9 mouse cellular contexts compared by ENCODE assay signal in the genomic region with DNA sequence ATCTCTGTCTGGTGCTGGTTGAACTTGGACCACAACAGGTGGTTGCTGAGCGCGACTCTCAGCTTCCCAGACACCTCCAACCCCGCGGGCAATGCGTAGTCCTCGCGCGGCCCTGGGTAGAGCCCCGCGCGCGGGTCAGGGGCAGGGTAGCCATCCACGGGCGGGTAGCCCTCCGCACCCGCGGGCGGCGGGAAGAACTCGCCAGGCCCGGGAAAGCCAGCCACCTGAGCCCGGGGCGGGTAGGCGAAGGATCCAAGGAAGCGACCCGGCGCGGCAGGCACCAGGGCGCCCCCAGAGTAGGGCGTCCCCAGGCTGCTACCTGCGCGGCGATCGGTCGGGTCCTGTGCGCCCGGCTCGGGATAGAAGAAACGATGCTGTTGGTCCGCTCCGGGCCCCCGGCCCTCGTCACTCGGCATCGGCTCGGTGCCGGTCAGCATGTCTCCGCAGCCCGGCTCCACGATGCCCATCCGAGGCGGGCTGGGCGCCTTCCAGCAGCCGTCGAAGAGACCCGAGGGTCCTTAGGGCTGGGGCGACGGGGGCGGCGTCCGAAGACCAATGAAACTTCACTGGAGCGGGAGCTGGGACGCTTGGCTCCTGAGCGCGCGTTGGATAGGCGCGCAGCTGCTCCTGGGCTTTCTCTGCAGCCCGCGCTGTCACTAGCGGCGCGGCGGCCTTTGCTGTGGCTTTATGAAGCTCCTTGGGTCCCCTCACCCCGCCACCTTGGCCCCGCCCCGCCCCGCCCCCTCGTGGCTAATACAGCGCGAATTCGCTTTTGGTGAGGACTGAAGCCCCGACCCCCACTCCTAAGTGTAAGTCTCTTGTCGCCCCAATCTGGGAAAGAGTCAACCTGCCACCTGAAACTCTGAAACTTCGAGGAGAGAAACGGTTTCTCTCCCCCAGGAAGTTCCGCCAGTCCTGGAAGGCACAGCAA. TPM values are rescaled to one million over a fixed set of nuclear protein-coding genes. Genes with fewer than 3 reads are reported as not detected.
DNase-seq lines count a peak whose midpoint lies in the region; ATAC-seq and TF ChIP-seq lines count a peak whose summit lies in the region.
"Had no signal": no experiment of that assay in that cellular context is flagged by ENCODE, and none has a peak within 500 bp of the region (broad histone marks: within the 10 kb centered on the region; RNA-seq: fewer than 3 reads in every experiment).

Tbx21 (minus strand) TSS at position 661 of the 931 bp plus-strand sequence.

- no peaks in the 10 kb centered on the region for H3K9me3 ChIP-seq in heart, embryonic 11.5 days (replicated peaks; ENCODE audit: control insufficient read depth, low read length)
- no peaks in the 10 kb centered on the region for H3K9me3 ChIP-seq in ES-E14 (ENCODE audit: control insufficient read depth, insufficient read depth, low read depth, low read length)
- H3K9me3 ChIP-seq in hindbrain, embryonic 13.5 days, result no peaks in the 10 kb centered on the region
- H3K9me3 ChIP-seq in midbrain, embryonic 16.5 days (replicated peaks; ENCODE audit: control insufficient read depth, low read length, poor library complexity, severe bottlenecking), result no peaks in the 10 kb centered on the region

- under 1% methylated on average over 86 of the region's 87 CpGs for WGBS in heart, embryonic 11.5 days (ENCODE audit: insufficient replicate concordance)
- WGBS in hindbrain, embryonic 13.5 days, result under 1% methylated on average over 86 of the region's 87 CpGs
- WGBS in midbrain, embryonic 16.5 days, result under 1% methylated on average over 87 of the region's 87 CpGs

- no peaks in the 10 kb centered on the region for H3K36me3 ChIP-seq in heart, embryonic 11.5 days (ENCODE audit: control insufficient read depth, insufficient read depth, low read length)
- no peaks in the 10 kb centered on the region for H3K36me3 ChIP-seq in ES-E14 (ENCODE audit: control insufficient read depth, insufficient read depth, low read length, poor library complexity, severe bottlenecking)
- H3K36me3 ChIP-seq in hindbrain, embryonic 13.5 days, result no peaks in the 10 kb centered on the region
- H3K36me3 ChIP-seq in midbrain, embryonic 16.5 days (ENCODE audit: control insufficient read depth, insufficient read depth, low read length), result no peaks in the 10 kb centered on the region

- in situ Hi-C loops in ES-E14 (cut with MboI; ENCODE audit: low sequenced_read_pairs in 2 of 2, unreplicated experiment in 2 of 2), result no loop called here

- H3K9ac ChIP-seq in heart, embryonic 11.5 days (ENCODE audit: low read depth, low read length), result 0 out of 2 replicates have a peak within 1 kb of the TSS, but pooled peaks have one; percentile 10
- peak within 1 kb of the TSS; percentile 48 for H3K9ac ChIP-seq in ES-E14 (ENCODE audit: insufficient read depth, low read depth, low read length, poor library complexity, severe bottlenecking)
- H3K9ac ChIP-seq in hindbrain, embryonic 13.5 days, result peak within 1 kb of the TSS; percentile 55
- H3K9ac ChIP-seq in midbrain, embryonic 16.5 days (ENCODE audit: low read depth, low read length), result 0 out of 2 replicates have a peak within 1 kb of the TSS, but pooled peaks have one; percentile 20

- no peak for DNase-seq in heart, adult 8-10 months (ENCODE audit: low spot score)
- DNase-seq in ES-E14 (ENCODE audit: low read depth, low spot score), result peak; percentile 27
- DNase-seq in frontal cortex, adult 2 months (ENCODE audit: extremely low spot score in 1 of 2, low spot score in 1 of 2), result no peak
- DNase-seq in MN1 (ENCODE audit: low spot score), result no peak

- ATAC-seq in heart, embryonic 11.5 days (replicated peaks; ENCODE audit: insufficient number of reproducible peaks, low FRiP score, low TSS enrichment), result no peak
- no peak for ATAC-seq in hindbrain, embryonic 13.5 days (ENCODE audit: low FRiP score)
- ATAC-seq in midbrain, embryonic 16.5 days, result no peak
- ATAC-seq in granulocyte monocyte progenitor cell, adult 5-6 weeks (replicated peaks; ENCODE audit: poor library complexity, severe bottlenecking), result no peak; the same call in 1 of the 2 replicates

- peaks cover 12% of the 10 kb centered on the region for H3K4me1 ChIP-seq in heart, embryonic 11.5 days (ENCODE audit: control insufficient read depth, insufficient read depth, low read length)
- H3K4me1 ChIP-seq in ES-E14 (ENCODE audit: control insufficient read depth in 2 of 2, insufficient read depth in 2 of 2, low read length in 2 of 2, poor library complexity in 1 of 2), result peaks cover 0 to 8% of the 10 kb centered on the region in 2 experiments; a peak in 1 of 4 replicates
- H3K4me1 ChIP-seq in hindbrain, embryonic 13.5 days (replicated peaks), result peaks cover 18% of the 10 kb centered on the region
- H3K4me1 ChIP-seq in midbrain, embryonic 16.5 days (ENCODE audit: control insufficient read depth, insufficient read depth, low read length), result peaks cover 13% of the 10 kb centered on the region

- peaks cover 77% of the 10 kb centered on the region for H3K27me3 ChIP-seq in heart, embryonic 11.5 days (ENCODE audit: control insufficient read depth, insufficient read depth, low read length)
- H3K27me3 ChIP-seq in hindbrain, embryonic 13.5 days, result peaks cover 80% of the 10 kb centered on the region
- H3K27me3 ChIP-seq in midbrain, embryonic 16.5 days (ENCODE audit: control insufficient read depth, insufficient read depth, low read depth, low read length), result peaks cover 54% of the 10 kb centered on the region

- peak within 1 kb of the TSS; percentile 75 for H3K4me2 ChIP-seq in heart, embryonic 11.5 days
- H3K4me2 ChIP-seq in hindbrain, embryonic 13.5 days, result peak within 1 kb of the TSS; percentile 67
- H3K4me2 ChIP-seq in midbrain, embryonic 16.5 days (ENCODE audit: low read length), result peak within 1 kb of the TSS; percentile 64

- H3K4me3 ChIP-seq in heart, embryonic 11.5 days (ENCODE audit: low read depth, low read length), result peak within 1 kb of the TSS; percentile 43
- H3K4me3 ChIP-seq in ES-E14 (ENCODE audit: insufficient read depth in 1 of 2, low read depth in 1 of 2, low read length in 2 of 2, poor library complexity in 1 of 2, severe bottlenecking in 1 of 2), result peak within 1 kb of the TSS; percentile 66 to 71
- peak within 1 kb of the TSS; percentile 43 for H3K4me3 ChIP-seq in hindbrain, embryonic 13.5 days
- H3K4me3 ChIP-seq in midbrain, embryonic 16.5 days (ENCODE audit: low read depth, low read length), result peak within 1 kb of the TSS; percentile 37

- H3K27ac ChIP-seq in heart, embryonic 11.5 days (ENCODE audit: low read depth, low read length), result no peak within 1 kb of the TSS
- no peak within 1 kb of the TSS for H3K27ac ChIP-seq in ES-E14 (ENCODE audit: insufficient read depth, low read depth, low read length, poor library complexity, severe bottlenecking)
- H3K27ac ChIP-seq in hindbrain, embryonic 13.5 days, result no peak within 1 kb of the TSS
- H3K27ac ChIP-seq in midbrain, embryonic 16.5 days (ENCODE audit: low read length), result no peak within 1 kb of the TSS

TF ChIP-seq in ES-E14, 5 proteins besides CTCF, POLR2A, EP300 and RAD21:
- TF ChIP-seq ZC3H11A (IDR thresholded peaks at IDR 0.05; ENCODE audit: borderline replicate concordance, low read depth, low read length), result no peak
- no peak for TF ChIP-seq ZNF384 (IDR thresholded peaks at IDR 0.05; ENCODE audit: low read depth, low read length)
- no peak for TF ChIP-seq MAFK (IDR thresholded peaks at IDR 0.05; ENCODE audit: insufficient read depth, low read depth, low read length)
- TF ChIP-seq CHD2 (IDR thresholded peaks at IDR 0.05; ENCODE audit: low read depth, low read length), result no peak
- TF ChIP-seq HCFC1 (IDR thresholded peaks at IDR 0.05; ENCODE audit: borderline replicate concordance, insufficient read depth, low read length), result no peak

RNA-seq across cellular contexts. Expression of gene Tbx21, which starts in this region (rescaled TPM):
- polyA plus RNA-seq in heart, embryonic 11.5 days (2014; fragmentation: Nextera tagmentation; extraction: Ambion mirVana), result not detected in 2 replicates
- under 1 TPM in 1 of 4 experiments, not detected in 3; 0.16 TPM for total RNA-seq in heart, adult 8-10 months (2022)
- total RNA-seq in ES-E14 (2012; rRNA removed), result 0.27 and 0.32 TPM in 2 replicates
- polyA plus RNA-seq in hindbrain, embryonic 13.5 days (2015; fragmentation: Nextera tagmentation; extraction: Ambion mirVana), result 0.16 and 0.21 TPM in 2 replicates
- polyA plus RNA-seq in midbrain, embryonic 16.5 days (2015; fragmentation: Nextera tagmentation; extraction: Ambion mirVana), result 0.16 TPM in 2 replicates
- total RNA-seq in granulocyte monocyte progenitor cell, adult 5-6 weeks (2014; fragmentation: Nextera tagmentation), result not detected in 2 replicates
- 0.26 TPM in 1 of 2 replicates, not detected in the other for total RNA-seq in granulocyte monocyte progenitor cell, adult 5-6 weeks (2017)
- polyA plus RNA-seq in frontal cortex, adult 2 months (2012; rRNA removed), result 9.7 and 10.1 TPM in 2 replicates
- polyA plus RNA-seq: C2C12 had no signal

Comparison
In these comparisons a context has a peak if more than half of its experiments do, and no peak if none do; other contexts are left out.
1. Peak in DNase-seq, H3K4me3 ChIP-seq and H3K9ac ChIP-seq in ES-E14; RNA of the gene not detected or under 1 TPM.